Mouse (Mus musculus): ENCODE data around the gene Plekha4. TPM values are rescaled to one million over a fixed set of nuclear protein-coding genes. Genes with fewer than 3 reads are reported as not detected.
A peak's percentile ranks its signal among the peaks of the same experiment; 100 is the strongest.

Plekha4 gene
- total and polyA plus RNA-seq, 2 experiments from 2014 or later, result 1.2 to 2.9 TPM

DNA sequence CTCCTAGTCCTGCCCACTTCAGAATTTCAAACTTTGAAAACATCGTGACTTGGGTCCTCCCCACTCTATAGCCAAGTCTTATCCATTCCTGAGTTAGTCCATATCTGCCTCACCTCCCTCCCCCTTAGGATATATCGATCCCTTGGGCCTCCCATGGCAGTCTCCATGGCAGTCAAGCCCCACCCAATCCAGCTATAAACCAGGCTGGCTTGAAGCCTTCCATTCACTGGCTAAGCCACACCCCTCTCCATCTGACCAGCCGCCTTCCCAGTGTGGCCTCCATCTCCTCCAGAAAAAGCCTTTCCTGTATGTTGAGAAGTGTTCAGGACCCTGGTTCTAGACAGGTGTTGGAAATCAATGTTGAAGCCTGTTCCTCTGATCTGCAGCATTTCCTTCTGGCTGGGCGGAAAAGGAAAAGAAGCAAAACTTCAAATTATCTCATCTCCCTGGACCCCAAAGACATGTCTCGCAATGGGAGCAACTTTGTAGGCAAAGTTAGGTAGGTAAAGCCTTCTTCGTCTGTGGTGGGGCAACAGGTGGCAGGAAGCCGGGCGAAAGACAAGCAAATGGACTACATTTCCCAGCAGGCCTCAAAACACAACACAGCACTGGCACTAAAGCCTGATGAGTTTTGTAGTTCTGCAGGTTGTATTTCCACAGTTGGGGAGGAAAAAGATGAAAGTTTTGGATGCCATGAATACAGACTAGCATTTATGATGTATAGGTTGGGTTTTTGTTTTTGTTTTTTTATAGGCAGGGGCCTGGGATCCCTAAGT, 6.6 kb upstream of the Plekha4 start:
- no peaks in the 10 kb centered on the region for H3K9me3 ChIP-seq (ENCODE audit: low read length)
- DNase-seq, result no peak
- no peak for TF ChIP-seq CTCF (IDR thresholded peaks at IDR 0.05; ENCODE audit: low read depth)
- no peaks in the 10 kb centered on the region for H3K36me3 ChIP-seq (ENCODE audit: insufficient read depth)
- no peak overlapping the region for H3K27ac ChIP-seq (ENCODE audit: low read depth, low read length)
- no peaks in the 10 kb centered on the region for H3K27me3 ChIP-seq (ENCODE audit: insufficient read depth, low read length)
- H3K4me2 ChIP-seq (ENCODE audit: low read depth), result no peak overlapping the region
- no peak overlapping the region for H3K4me3 ChIP-seq (ENCODE audit: low read depth, low read length)
- WGBS, result 81% methylated on average over 8 of the region's 8 CpGs
- ATAC-seq, result no peak
- no peaks in the 10 kb centered on the region for H3K4me1 ChIP-seq (ENCODE audit: insufficient read depth)
- no peak overlapping the region for H3K9ac ChIP-seq

DNA sequence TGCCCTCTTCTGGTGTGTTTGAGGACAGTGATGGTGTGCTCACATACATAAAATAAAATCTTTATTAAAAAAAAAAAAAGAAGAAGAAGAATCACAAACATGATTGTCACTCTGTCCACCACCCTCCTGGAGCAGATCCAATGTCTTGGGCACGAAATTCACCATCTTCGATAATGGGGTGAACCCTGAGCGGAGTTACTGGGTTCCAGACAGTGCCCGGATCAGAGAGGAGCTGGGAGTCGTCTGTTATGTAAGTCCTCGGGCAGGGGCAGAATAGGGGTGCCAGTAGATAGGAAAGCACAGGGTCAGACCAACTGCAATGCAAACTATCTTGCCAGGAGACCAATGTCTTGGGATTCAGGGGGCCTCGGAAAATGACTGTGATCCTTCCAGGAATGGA, 5.5 kb upstream of the Plekha4 start:
- Histone ChIP-seq H3K9me3 (ENCODE audit: low read length) (no peaks in the 10 kb centered on the region), H3K4me2 (ENCODE audit: low read depth) (no peak overlapping the region), H3K4me3 (ENCODE audit: low read depth, low read length) (no peak overlapping the region), H3K27me3 (ENCODE audit: insufficient read depth, low read length) (no peaks in the 10 kb centered on the region), H3K27ac (ENCODE audit: low read depth, low read length) (no peak overlapping the region), H3K4me1 (ENCODE audit: insufficient read depth) (no peaks in the 10 kb centered on the region), H3K9ac (no peak overlapping the region), H3K36me3 (ENCODE audit: insufficient read depth) (no peaks in the 10 kb centered on the region)
- ATAC-seq (no peak), DNase-seq (no peak)
- 91% methylated on average over 7 of the region's 7 CpGs for WGBS
- TF ChIP-seq CTCF (IDR thresholded peaks at IDR 0.05; ENCODE audit: low read depth), result no peak

DNA sequence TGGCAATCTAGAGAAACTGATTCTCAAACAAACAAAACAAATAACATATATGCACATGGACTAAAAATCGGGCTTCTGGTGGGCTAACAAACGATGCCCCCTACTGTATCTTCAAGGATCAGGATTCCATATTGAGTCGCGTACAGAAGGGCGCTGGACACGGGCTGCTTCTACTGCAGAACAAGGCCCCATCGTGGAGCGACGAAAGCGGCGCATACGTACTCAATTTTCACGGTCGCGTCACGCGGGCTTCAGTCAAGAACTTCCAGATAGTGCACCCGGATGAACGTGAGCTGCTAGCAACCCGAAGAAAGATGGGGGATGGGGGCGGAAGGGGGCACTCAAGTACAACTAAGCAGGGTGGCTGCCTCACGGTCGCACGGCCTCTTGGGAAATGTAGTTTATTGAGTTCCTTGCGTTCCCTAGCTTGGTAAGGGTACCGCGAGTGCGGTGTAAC, 4.4 kb upstream of the Plekha4 start:
- DNase-seq, result peak; percentile 93
- Histone ChIP-seq H3K9ac (peak overlapping the region; percentile 51), H3K27ac (ENCODE audit: low read depth, low read length) (peak overlapping the region; percentile 86), H3K27me3 (ENCODE audit: insufficient read depth, low read length) (no peaks in the 10 kb centered on the region), H3K4me1 (ENCODE audit: insufficient read depth) (no peaks in the 10 kb centered on the region), H3K36me3 (ENCODE audit: insufficient read depth) (no peaks in the 10 kb centered on the region), H3K9me3 (ENCODE audit: low read length) (no peaks in the 10 kb centered on the region), H3K4me2 (ENCODE audit: low read depth) (peak overlapping the region; percentile 53), H3K4me3 (ENCODE audit: low read depth, low read length) (peak overlapping the region; percentile 46)
- peak; percentile 56 for TF ChIP-seq CTCF (IDR thresholded peaks at IDR 0.05; ENCODE audit: low read depth)
- peak; percentile 90 for ATAC-seq
- 2% methylated on average over 28 of the region's 28 CpGs for WGBS

DNA sequence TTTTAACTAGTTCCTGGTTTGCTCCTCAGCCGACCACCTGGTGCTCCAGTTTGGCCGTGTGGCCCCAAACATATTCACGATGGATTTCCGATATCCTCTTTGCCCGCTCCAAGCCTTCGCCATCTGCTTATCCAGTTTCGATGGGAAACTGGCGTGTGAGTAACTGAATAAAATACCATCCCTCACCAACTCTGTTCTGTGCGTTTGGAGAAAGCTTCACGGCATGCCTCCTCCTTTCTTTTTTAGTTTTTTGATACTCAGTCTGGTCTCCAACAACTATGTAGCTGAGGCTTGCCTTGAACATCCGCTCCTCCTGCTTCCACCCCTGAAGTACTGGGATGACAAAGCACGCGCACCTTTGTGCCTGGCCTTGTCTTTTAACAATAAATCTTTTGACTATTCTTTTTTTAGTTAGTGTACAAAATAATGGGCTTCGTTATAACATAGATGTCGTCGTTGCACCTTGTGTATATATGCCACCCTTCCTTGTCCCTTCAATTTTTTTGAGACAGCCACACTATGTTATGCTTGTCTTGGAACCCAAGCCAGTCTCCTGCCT, 3.9 kb upstream of the Plekha4 start:
- no peak for ATAC-seq
- Histone ChIP-seq H3K27me3 (ENCODE audit: insufficient read depth, low read length) (no peaks in the 10 kb centered on the region), H3K27ac (ENCODE audit: low read depth, low read length) (no peak overlapping the region), H3K4me1 (ENCODE audit: insufficient read depth) (no peaks in the 10 kb centered on the region), H3K4me2 (ENCODE audit: low read depth) (peak overlapping the region; percentile 53), H3K4me3 (ENCODE audit: low read depth, low read length) (peak overlapping the region; percentile 46), H3K9ac (no peak overlapping the region), H3K9me3 (ENCODE audit: low read length) (no peaks in the 10 kb centered on the region), H3K36me3 (ENCODE audit: insufficient read depth) (no peaks in the 10 kb centered on the region)
- TF ChIP-seq CTCF (IDR thresholded peaks at IDR 0.05; ENCODE audit: low read depth), result no peak
- no peak for DNase-seq
- 46% methylated on average over 16 of the region's 16 CpGs for WGBS

DNA sequence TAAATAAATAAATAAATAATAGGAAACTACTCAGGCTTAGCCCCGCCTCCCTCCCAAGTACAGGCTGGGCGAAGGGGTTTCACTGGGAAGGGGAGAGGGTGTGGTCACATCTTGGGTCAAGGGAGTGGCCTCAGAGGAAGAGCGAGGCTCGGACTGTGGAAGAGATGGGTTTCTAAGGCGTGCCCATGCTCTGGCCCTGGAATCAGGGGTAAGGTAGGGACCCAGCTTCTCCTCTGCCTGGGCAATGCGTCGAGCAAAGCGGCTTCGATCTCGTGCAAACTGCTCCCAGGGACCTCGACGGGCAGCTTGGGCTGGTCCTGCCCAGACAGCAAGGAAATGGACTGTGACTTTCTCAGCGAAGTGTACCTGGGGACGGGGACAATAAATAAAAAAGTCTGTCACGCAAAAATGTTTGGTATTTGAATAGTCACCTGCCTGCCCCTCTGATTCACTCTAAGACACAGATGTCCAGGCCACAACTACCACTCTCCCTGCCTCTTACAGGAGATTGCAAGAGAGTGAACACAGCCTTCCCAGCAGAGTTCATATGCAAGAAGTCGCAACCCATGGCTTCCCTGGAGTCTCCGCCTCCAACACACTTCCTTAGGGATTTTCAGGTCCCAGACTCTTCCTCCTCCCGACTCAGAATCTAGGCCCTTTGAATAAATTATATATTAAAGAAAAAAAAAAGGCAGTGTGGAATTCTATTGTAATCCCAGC, 3.0 kb upstream of the Plekha4 start:
- ATAC-seq (no peak), DNase-seq (no peak)
- H3K27me3 ChIP-seq (ENCODE audit: insufficient read depth, low read length), result no peaks in the 10 kb centered on the region
- H3K9me3 ChIP-seq (ENCODE audit: low read length), result no peaks in the 10 kb centered on the region
- no peak overlapping the region for H3K4me2 ChIP-seq (ENCODE audit: low read depth)
- H3K4me1 ChIP-seq (ENCODE audit: insufficient read depth), result no peaks in the 10 kb centered on the region
- H3K27ac ChIP-seq (ENCODE audit: low read depth, low read length), result no peak overlapping the region
- no peaks in the 10 kb centered on the region for H3K36me3 ChIP-seq (ENCODE audit: insufficient read depth)
- whole genome bisulfite sequencing, result 80% methylated on average over 18 of the region's 18 CpGs
- no peak for TF ChIP-seq CTCF (IDR thresholded peaks at IDR 0.05; ENCODE audit: low read depth)
- H3K4me3 ChIP-seq (ENCODE audit: low read depth, low read length), result no peak overlapping the region
- H3K9ac ChIP-seq, result no peak overlapping the region

DNA sequence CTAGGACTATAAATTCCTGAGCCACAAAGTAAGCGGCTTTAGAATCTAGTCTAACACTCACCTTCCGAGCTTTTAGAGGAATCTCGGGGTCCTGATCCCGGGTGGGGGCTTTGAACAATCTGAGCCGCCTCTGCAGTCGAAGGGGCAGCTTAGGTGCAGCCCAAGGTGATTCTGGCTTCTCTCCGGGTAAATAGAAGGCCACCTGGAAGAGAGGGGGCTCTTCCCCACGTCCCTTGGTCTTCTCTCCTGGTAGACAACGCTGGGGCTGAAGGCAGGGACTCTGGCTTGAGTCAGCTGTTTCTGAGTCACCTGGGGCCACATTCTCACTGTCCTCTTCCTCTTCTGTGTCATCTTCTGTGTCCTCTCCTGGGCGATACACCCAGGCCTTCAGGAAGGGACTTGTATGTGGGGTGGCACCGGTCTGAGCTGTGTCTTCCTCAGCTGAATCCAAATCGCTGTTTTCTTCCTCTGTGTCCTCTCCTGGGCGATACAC, 2.4 kb upstream of the Plekha4 start:
- 84% methylated on average over 12 of the region's 13 CpGs for WGBS
- no peak for DNase-seq
- Histone ChIP-seq H3K4me2 (ENCODE audit: low read depth) (no peak overlapping the region), H3K27me3 (ENCODE audit: insufficient read depth, low read length) (no peaks in the 10 kb centered on the region), H3K9ac (no peak overlapping the region), H3K36me3 (ENCODE audit: insufficient read depth) (no peaks in the 10 kb centered on the region), H3K9me3 (ENCODE audit: low read length) (no peaks in the 10 kb centered on the region), H3K27ac (ENCODE audit: low read depth, low read length) (no peak overlapping the region), H3K4me1 (ENCODE audit: insufficient read depth) (no peaks in the 10 kb centered on the region), H3K4me3 (ENCODE audit: low read depth, low read length) (no peak overlapping the region)
- ATAC-seq, result no peak
- no peak for TF ChIP-seq CTCF (IDR thresholded peaks at IDR 0.05; ENCODE audit: low read depth)
